Mouse (Mus musculus) lung, postnatal 0 days (tissue): ENCODE results near the gene Cracr2b. TPM values are rescaled to one million over a fixed set of nuclear protein-coding genes. Genes with fewer than 3 reads are reported as not detected.

Experiments
- ATAC-seq: fragments of 200-750 bp; cut with Nextera tagmentation; 2 replicates; pipeline ENCODE4 v1.8.0; 2017; ENCODE audit warnings: moderate library complexity
- DNase-seq: peaks from one replicate; pipeline ENCODE4 v3.0.0-alpha.2; 2016; ENCODE audit warnings: low spot score
- H3K27ac ChIP-seq: fragments of 300-500 bp; sonication (generic); 2 replicates; pipeline ENCODE4 v1.5.1; 2014; ENCODE audit warnings: antibody characterized with exemption, mild to moderate bottlenecking, low read length, mixed read lengths
- H3K27me3 ChIP-seq: fragments of 300-500 bp; sonication (generic); replicated peaks from 2 replicates; pipeline ENCODE4 v1.6.1; 2014; ENCODE audit warnings: low read length, mixed read lengths; ENCODE audit not compliant: insufficient read depth
- H3K36me3 ChIP-seq: fragments of 300-500 bp; sonication (generic); 2 replicates; pipeline ENCODE4 v1.6.1; 2014; ENCODE audit warnings: low read length, mixed read lengths; ENCODE audit not compliant: insufficient read depth
- H3K4me1 ChIP-seq: fragments of 300-500 bp; sonication (generic); 2 replicates; pipeline ENCODE4 v1.6.1; 2014; ENCODE audit warnings: antibody characterized with exemption, low read depth, low read length, mixed read lengths; ENCODE audit not compliant: insufficient read depth
- H3K4me2 ChIP-seq: fragments of 300-500 bp; sonication (generic); replicated peaks from 2 replicates; pipeline ENCODE4 v1.6.1; 2014; ENCODE audit warnings: low read depth, mild to moderate bottlenecking, low read length, moderate library complexity, mixed read lengths
- H3K4me3 ChIP-seq: fragments of 300-500 bp; sonication (generic); 2 replicates; pipeline ENCODE4 v1.5.1; 2014; ENCODE audit warnings: low read depth, low read length
- H3K9ac ChIP-seq: fragments of 300-500 bp; sonication (generic); replicated peaks from 2 replicates; pipeline ENCODE4 v1.6.1; 2014; ENCODE audit warnings: low read depth, mild to moderate bottlenecking
- H3K9me3 ChIP-seq: fragments of 300-500 bp; sonication (generic); 2 replicates; pipeline ENCODE4 v1.6.1; 2016; ENCODE audit warnings: low read length, mixed read lengths
- CTCF ChIP-seq: IDR thresholded peaks from 2 replicates; pipeline ENCODE4 v1.5.1; 2016; ENCODE audit warnings: antibody characterized with exemption, mild to moderate bottlenecking
- EP300 ChIP-seq: IDR thresholded peaks from 2 replicates; pipeline ENCODE4 v1.6.1; 2016; ENCODE audit warnings: antibody characterized with exemption, mild to moderate bottlenecking, control low read depth
- WGBS: fragments of 180-500 bp; shearing (Covaris S2); extraction: QIAGEN DNeasy Blood & Tissue Kit; methylation state at CpG from one replicate; pipeline ENCODE4 v1.1.7; 2014; 5-methylcytosine and 5-hydroxymethylcytosine counted together
- polyA plus RNA-seq: library from polyadenylated mRNA; unstranded; fragments of >200 nt; fragmentation: Nextera tagmentation; extraction: Ambion mirVana; gene quantifications from 2 replicates; pipeline ENCODE4 v1.2.1, GENCODE M21; 2015

Gene Cracr2b
- polyA plus RNA-seq, 1 experiment from 2014 or later, result 74.9 TPM

DNA sequence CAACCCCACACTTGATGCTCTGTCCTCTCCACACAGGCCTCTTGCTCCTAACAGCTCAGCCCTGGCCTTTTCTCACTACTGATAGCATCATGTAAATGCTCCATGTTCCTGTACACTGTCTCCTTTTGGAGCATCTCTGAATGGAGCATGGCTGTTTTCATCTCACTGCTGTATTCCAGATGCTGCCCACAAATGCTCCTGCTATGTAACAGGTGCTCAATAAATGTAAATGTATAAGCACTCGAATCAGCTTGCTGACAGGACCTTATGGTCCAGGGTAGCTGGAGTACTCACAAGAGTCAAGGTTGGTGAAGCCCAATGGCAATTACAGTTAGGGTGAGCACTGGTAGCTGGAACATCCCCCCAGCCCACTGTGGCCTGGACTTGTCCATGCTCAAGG, 10.3 kb downstream of the Cracr2b start:
- Histone ChIP-seq H3K9ac (no peak overlapping the region), H3K4me1 (peaks cover 39% of the 10 kb centered on the region), H3K27ac (no peak overlapping the region), H3K9me3 (no peaks in the 10 kb centered on the region), H3K4me2 (no peak overlapping the region), H3K27me3 (no peaks in the 10 kb centered on the region), H3K4me3 (no peak overlapping the region), H3K36me3 (peaks cover 15% of the 10 kb centered on the region)
- no peak for TF ChIP-seq EP300
- TF ChIP-seq CTCF, result no peak
- ATAC-seq (no peak), DNase-seq (no peak)
- 91% methylated on average over 1 of the region's 1 CpGs for WGBS

DNA sequence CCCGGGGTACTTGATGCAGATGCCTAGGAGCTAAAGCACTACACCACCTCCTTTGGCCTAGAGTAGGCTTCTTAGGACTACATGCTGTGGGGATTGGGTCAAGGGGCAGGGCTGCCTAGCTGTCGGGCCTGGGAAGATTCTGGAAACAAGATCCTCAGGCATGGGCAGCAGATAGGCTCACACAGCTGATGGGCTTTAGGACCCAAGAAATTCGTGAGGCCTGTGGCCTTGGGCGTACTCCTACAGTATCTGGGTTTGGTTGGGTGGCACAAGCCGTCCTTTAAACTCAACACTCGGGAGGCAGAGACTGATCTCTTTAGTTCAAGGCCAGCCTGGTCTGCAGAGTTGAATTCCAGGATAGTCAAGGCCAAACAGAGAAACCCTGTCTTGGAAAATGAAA, 11.3 kb downstream of the Cracr2b start:
- Histone ChIP-seq H3K27me3 (no peaks in the 10 kb centered on the region), H3K4me1 (peaks cover 33% of the 10 kb centered on the region), H3K36me3 (peaks cover 15% of the 10 kb centered on the region), H3K27ac (no peak overlapping the region), H3K4me2 (no peak overlapping the region), H3K9me3 (no peaks in the 10 kb centered on the region), H3K4me3 (no peak overlapping the region), H3K9ac (no peak overlapping the region)
- DNase-seq (no peak), ATAC-seq (no peak)
- no peak for TF ChIP-seq EP300
- TF ChIP-seq CTCF, result no peak
- 83% methylated on average over 6 of the region's 6 CpGs for WGBS

DNA sequence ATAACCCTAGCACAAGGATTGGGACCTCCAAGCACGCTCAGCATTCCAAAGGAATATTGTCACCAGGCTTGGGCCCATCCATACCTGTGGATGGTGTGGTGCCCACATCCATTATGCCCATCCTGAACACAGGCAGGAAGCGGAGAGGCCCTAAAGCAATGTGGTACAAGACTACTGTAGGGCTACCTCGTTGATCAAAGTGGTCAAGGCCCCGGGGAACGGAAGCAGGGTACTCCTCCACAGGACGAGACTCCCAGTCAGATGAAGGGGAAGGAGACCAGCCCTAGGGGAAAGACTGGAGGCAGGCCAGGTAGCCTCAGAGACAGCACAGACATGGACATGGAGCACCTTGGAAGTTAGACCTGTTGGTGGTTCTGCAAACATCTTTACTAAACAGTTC, 11.9 kb downstream of the Cracr2b start:
- Histone ChIP-seq H3K4me1 (peaks cover 39% of the 10 kb centered on the region), H3K4me2 (no peak overlapping the region), H3K27me3 (no peaks in the 10 kb centered on the region), H3K9ac (no peak overlapping the region), H3K4me3 (no peak overlapping the region), H3K36me3 (peaks cover 15% of the 10 kb centered on the region), H3K27ac (no peak overlapping the region), H3K9me3 (no peaks in the 10 kb centered on the region)
- no peak for ATAC-seq
- 68% methylated on average over 6 of the region's 6 CpGs for WGBS
- TF ChIP-seq CTCF (no peak), EP300 (no peak)
- DNase-seq, result no peak

DNA sequence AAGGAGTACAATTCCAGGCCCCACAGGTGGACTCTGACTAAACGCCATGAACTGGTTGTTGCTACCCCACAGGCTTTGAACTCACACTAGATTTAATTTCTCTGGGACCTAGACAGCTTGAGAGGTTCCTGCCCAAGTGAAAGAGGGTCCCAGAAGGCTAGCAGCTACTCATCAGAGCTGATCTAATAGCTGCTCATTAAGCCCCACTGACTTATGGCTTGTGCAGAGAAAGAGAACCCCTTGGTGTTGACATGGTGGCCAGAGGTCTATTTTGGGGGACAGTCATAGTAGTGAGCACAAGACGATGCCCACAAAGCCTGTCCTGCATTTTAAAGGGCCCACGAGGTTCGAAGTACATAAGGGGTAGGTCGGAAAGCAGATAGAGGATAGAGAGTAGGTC, 13.3 kb downstream of the Cracr2b start:
- ATAC-seq, result no peak
- Histone ChIP-seq H3K4me1 (peaks cover 33% of the 10 kb centered on the region), H3K4me2 (peak overlapping the region; percentile 94), H3K9ac (peak overlapping the region; percentile 77), H3K27me3 (no peaks in the 10 kb centered on the region), H3K9me3 (no peaks in the 10 kb centered on the region), H3K36me3 (peaks cover 15% of the 10 kb centered on the region), H3K4me3 (peak overlapping the region; percentile 68), H3K27ac (no peak overlapping the region)
- 5% methylated on average over 5 of the region's 5 CpGs for WGBS
- TF ChIP-seq CTCF (no peak), EP300 (no peak)
- DNase-seq, result no peak

DNA sequence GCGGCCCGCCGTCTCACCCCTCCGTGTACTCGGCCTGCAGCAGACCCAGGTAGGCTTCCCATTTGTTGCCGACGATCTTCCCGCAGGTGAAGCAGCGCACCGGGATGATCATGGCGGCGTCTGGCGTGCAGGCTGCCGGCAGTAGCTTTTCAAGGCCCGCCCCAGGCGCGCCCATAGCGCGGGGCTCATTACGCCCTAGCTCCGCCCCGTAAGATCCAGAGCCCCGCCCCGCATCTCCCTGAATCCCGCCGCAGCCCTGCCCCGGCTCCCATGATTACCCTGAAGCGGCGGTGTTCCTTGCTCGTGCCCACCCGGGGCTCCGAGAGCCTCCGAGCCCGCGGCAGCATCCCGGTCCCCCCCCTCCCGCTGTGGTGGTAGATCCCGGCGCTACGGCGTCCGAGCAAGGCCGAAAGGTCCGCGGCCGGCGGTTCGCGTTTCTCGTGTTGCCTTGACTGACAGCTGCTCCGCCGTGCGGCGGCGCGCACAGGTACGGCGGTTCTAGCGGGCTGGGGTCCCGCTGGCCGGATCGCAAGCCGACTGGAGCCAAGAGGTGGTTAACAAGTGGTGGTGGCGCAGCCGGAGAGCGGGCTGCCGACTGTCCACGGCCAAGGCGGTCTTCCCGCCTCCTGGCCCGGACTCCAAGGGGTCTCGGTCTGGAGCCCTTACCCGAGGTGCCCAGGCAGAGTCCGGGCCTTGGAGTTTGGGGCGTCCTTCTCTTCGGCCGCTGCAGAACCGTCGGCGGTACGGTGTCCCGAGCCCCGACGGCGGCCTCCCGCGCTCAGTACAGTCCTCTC, 14.3 kb downstream of the Cracr2b start, which contains the start of the genes Polr2l and Tspan4:
Polr2l (minus strand) TSS at position 122 of the 794 bp plus-strand sequence.
Tspan4 (plus strand) TSS at position 230 of the 794 bp plus-strand sequence.
- under 1% methylated on average over 81 of the region's 87 CpGs for WGBS

DNA sequence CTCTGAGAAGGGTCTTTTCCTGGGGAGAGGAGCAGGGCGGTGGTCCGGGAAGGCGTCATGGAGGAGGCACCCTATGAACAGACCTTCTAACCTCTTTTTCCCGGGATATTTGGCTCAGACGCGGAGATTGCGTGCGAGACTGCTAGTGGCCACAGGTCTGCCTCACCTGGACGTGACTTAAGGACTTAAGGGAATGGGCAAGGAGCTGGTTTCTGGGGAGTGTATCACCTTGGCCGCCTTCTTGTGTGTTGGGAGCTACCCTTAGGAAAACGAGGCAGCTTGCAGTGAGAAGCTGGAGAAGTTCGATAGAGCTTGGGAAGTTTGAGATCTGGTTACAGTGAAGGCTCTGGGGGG, 14.9 kb downstream of the Cracr2b start:
- peak; percentile 58 for DNase-seq
- H3K36me3 ChIP-seq, result peaks cover 11% of the 10 kb centered on the region
- no peak for ATAC-seq

More for the DNA sequence above, 14.3 kb downstream of the Cracr2b start, which contains the start of the genes Polr2l and Tspan4:
- Histone ChIP-seq H3K4me1 (peaks cover 26% of the 10 kb centered on the region), H3K27ac (peak within 1 kb of the TSS; percentile 98), H3K9ac (peak within 1 kb of the TSS; percentile 77), H3K4me2 (peak within 1 kb of the TSS; percentile 94), H3K36me3 (peaks cover 15% of the 10 kb centered on the region), H3K4me3 (peak within 1 kb of the TSS; percentile 68), H3K27me3 (no peaks in the 10 kb centered on the region), H3K9me3 (no peaks in the 10 kb centered on the region)
- ATAC-seq (peak; percentile 52), DNase-seq (peak; percentile 89)
- TF ChIP-seq EP300 (no peak), CTCF (0 out of 2 replicates have a peak, but pooled peaks have one; percentile 6)

More for the DNA sequence above, 14.9 kb downstream of the Cracr2b start:
- H3K4me3 ChIP-seq, result peak overlapping the region; percentile 68
- WGBS, result under 1% methylated on average over 12 of the region's 12 CpGs
- peak overlapping the region; percentile 98 for H3K27ac ChIP-seq
- peak overlapping the region; percentile 94 for H3K4me2 ChIP-seq
- H3K9me3 ChIP-seq, result no peaks in the 10 kb centered on the region
- H3K4me1 ChIP-seq, result peaks cover 26% of the 10 kb centered on the region
- TF ChIP-seq CTCF (no peak), EP300 (no peak)
- no peaks in the 10 kb centered on the region for H3K27me3 ChIP-seq
- H3K9ac ChIP-seq, result peak overlapping the region; percentile 77
